Mouse (Mus musculus) gastrocnemius, postnatal 25 days (tissue): Measurements from ENCODE around the gene Adarb2. TPM values are rescaled to one million over a fixed set of nuclear protein-coding genes. Genes with fewer than 3 reads are reported as not detected.

Source experiments
- DNase-seq: peaks from one replicate; pipeline ENCODE4 v3.0.0; 2022
- total RNA-seq, 2 experiments: library from RNA; stranded (reverse); gene quantifications; 1 replicate in 1 of 2; 2 replicates in 1 of 2; pipeline ENCODE4 v1.2.3; 2021

Adarb2 gene
- total RNA-seq, 2 experiments from 2014 or later: not detected

- DNase-seq: no peak
Observed at GRCm38 (mm10) chr13:8369868-8370387, 167.3 kb downstream of the Adarb2 start.

- DNase-seq: no peak
Observed at GRCm38 (mm10) chr13:8388541-8388940, 185.9 kb downstream of the Adarb2 start.

- DNase-seq: no peak
Observed at GRCm38 (mm10) chr13:8400265-8401041, 197.8 kb downstream of the Adarb2 start.

GRCm38 (mm10) chr13:8402324-8402873 is 199.7 kb downstream of the Adarb2 start:
- no peak for DNase-seq

GRCm38 (mm10) chr13:8406020-8406419 is 203.4 kb downstream of the Adarb2 start:
- DNase-seq: no peak

- no peak for DNase-seq
Observed at GRCm38 (mm10) chr13:8410353-8411318, 208.0 kb downstream of the Adarb2 start.

- no peak for DNase-seq
Observed at GRCm38 (mm10) chr13:8424019-8424719, 221.5 kb downstream of the Adarb2 start.

- DNase-seq: no peak
Observed at GRCm38 (mm10) chr13:8439188-8439835, 236.6 kb downstream of the Adarb2 start.

GRCm38 (mm10) chr13:8445415-8445814 is 242.7 kb downstream of the Adarb2 start:
- DNase-seq: no peak

GRCm38 (mm10) chr13:8448192-8448879 is 245.7 kb downstream of the Adarb2 start:
- no peak for DNase-seq

GRCm38 (mm10) chr13:8451581-8451980 is 248.9 kb downstream of the Adarb2 start:
- DNase-seq: no peak

GRCm38 (mm10) chr13:8456886-8457285 is 254.2 kb downstream of the Adarb2 start:
- no peak for DNase-seq

- no peak for DNase-seq
Observed at GRCm38 (mm10) chr13:8457831-8458230, 255.2 kb downstream of the Adarb2 start.

- no peak for DNase-seq
Observed at GRCm38 (mm10) chr13:8467591-8468366, 265.1 kb downstream of the Adarb2 start.

GRCm38 (mm10) chr13:8476237-8476636 is 273.6 kb downstream of the Adarb2 start:
- DNase-seq: no peak

- no peak for DNase-seq
Observed at GRCm38 (mm10) chr13:8478731-8479130, 276.1 kb downstream of the Adarb2 start.

- DNase-seq: no peak
Observed at GRCm38 (mm10) chr13:8479970-8480369, 277.3 kb downstream of the Adarb2 start.

- DNase-seq: no peak
Observed at GRCm38 (mm10) chr13:8481347-8481746, 278.7 kb downstream of the Adarb2 start.

GRCm38 (mm10) chr13:8484592-8485272 is 282.1 kb downstream of the Adarb2 start:
- peak; percentile 27 for DNase-seq
